Mouse (Mus musculus) central nervous system, embryonic 11.5 days (tissue): ENCODE measurements around the gene Thbs1. TPM values are rescaled to one million over a fixed set of nuclear protein-coding genes. Genes with fewer than 3 reads are reported as not detected.

Source experiments
- polyA plus RNA-seq: library from polyadenylated mRNA; depleted of rRNA; stranded (reverse); fragments of >200 nt; gene quantifications from 2 replicates; pipeline ENCODE4 v1.2.3, GENCODE M21; 2012; rRNA removed

The Thbs1 gene
- polyA plus RNA-seq: 21.6 and 29.6 TPM in 2 replicates

DNA sequence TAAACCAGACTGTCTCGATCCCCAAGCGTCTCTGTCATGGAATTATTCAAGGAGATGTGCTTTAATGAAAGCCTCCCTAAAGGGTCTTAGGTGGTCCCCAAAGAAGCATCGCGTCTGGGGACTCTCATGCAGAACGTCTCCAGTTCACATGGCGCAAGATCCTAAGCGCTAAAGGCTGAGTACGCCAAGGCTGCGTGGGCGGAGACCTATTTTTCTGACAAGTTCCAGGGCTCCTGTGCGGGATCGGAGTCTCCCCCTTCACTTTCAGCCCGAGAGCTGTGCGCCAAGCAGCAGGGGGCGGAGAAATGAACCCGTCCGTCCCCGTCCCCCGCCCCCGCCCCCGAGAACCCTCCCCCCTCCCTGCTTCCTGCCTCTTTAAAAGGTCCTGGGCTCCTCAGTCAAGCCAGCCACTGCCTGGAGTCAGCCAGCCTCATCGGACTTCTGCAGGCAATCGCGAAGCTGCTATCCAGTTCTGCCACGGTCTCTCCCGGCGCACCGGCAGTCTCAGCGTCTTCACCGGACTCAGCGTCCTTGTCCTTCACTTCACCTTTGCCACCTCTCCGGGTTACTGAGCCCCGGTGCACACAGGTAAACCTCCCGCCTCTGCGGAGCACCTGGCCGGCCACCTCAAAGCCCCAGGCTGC, at the start of gene Thbs1:
Gene Thbs1 (plus strand): TSS at position 389 of the 644 bp plus-strand sequence.

Other genes starting within 250 kb of the Thbs1 start
- gene Fsip1, start 145.1 kb downstream of the Thbs1 start, polyA plus RNA-seq: 1.8 and 2.5 TPM in 2 replicates